Mouse (Mus musculus): ENCODE data around the gene Zranb3.

DNA sequence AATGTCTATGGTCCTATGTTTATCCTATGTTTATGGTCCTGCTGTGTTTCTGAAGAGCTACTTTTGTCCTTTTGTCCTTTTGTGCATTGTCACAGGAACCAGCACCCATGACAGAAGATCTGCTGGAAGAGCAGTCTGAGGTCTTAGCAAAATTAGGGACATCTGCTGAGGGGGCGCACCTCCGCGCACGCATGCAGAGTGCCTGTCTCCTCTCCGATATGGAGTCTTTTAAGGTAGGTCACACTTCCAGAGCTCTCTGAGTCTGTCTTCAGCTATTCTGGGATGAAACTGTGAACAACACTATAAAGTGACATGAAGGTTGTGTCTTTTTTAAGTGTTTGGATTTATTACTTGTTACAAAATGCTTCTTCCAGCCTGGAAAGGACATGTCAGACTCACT lies 168.5 kb downstream of the Zranb3 start:
- TF ChIP-seq CTCF (IDR thresholded peaks at IDR 0.05; ENCODE audit: insufficient read depth, low read length), result no peak
- no peak for TF ChIP-seq POLR2A (IDR thresholded peaks at IDR 0.05; ENCODE audit: borderline replicate concordance, extremely low read depth, low read depth, low read length)
